Mouse (Mus musculus) adrenal gland (tissue): ENCODE measurements around the gene Slit3.

Experiments
- intact Hi-C: fragments of 180-260 bp; cut with DNase I; formaldehyde crosslinking; loops from one replicate; pipeline ENCODE4 v1.15.1; 2025

Gene Slit3

DNA sequence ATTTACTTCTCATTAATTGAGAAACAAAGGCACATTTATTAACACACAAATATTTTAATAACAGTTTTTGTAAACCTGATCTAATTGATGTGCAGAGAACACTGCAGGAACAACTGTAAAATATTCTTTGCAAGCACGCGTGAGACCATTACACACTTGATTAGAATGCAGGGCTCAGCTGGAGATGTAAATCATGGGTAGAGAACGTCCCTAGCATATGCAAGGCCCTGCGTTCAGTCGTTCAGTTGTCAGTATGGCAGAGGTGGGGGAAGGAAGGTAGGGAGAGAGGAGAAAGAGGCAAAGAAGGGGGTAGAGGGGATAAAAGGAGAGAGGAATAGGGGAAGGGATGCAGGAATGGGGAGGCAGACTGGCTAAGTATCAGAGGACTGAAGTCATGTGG lies 61.9 kb downstream of the Slit3 start:
- intact Hi-C loops = no loop called here

- intact Hi-C loops = no loop called here
Measured at GRCm38 (mm10) chr11:35194826-35195225, 73.8 kb downstream of the Slit3 start.

DNA sequence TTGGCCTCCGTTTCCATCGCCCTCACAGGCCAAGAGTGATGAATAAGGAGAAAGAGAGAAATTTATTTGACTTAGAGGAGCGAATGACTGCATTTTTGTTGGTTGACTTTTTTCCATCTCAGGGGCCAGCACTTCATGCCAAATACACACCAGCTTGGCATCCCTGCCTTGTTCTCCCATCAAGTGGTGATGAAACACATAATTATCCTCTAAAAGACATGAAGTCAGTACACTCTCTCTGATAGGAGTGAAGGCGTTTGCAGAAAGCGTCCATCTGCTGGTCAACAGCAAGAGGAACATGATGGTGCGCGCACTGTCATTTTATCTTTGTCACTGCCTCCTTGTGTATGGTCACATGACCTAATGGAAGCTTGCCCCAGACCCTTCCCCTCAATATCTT lies 75.8 kb downstream of the Slit3 start:
- intact Hi-C loops = no loop called here

DNA sequence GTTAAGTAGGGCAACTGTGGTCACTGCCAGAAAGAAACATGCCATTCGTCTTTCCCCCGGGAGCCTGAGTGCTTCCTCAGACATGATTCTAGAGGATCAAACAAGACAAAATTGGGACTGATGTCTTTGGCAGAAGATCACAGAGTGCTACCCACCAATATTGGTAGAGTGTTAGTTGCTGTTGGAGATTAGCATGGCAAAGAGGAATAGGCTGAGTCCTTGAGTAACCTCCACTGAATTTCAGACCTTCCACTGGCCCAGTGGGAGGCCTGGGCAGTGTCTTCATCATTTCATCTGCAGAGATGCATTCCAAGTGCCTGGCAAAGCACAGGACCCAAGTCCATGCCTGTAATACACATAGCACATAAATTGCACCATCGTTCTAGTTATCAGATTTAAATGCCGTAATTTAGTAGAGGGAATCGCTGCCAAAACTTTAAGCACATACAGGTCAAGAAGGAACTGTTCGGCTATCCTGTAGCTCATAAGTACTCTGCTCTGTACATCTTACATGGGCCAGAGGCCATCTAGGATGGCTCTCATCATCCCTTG lies 77.6 kb downstream of the Slit3 start:
- intact Hi-C loops = no loop called here

- intact Hi-C loops = no loop called here
Measured at GRCm38 (mm10) chr11:35202332-35202731, 81.3 kb downstream of the Slit3 start.

- intact Hi-C loops = no loop called here
Measured at GRCm38 (mm10) chr11:35203673-35204072, 82.6 kb downstream of the Slit3 start.

- intact Hi-C loops = no loop called here
Measured at GRCm38 (mm10) chr11:35204084-35204483, 83.1 kb downstream of the Slit3 start.

- intact Hi-C loops = no loop called here
Measured at GRCm38 (mm10) chr11:35210728-35211682, 90.0 kb downstream of the Slit3 start.

DNA sequence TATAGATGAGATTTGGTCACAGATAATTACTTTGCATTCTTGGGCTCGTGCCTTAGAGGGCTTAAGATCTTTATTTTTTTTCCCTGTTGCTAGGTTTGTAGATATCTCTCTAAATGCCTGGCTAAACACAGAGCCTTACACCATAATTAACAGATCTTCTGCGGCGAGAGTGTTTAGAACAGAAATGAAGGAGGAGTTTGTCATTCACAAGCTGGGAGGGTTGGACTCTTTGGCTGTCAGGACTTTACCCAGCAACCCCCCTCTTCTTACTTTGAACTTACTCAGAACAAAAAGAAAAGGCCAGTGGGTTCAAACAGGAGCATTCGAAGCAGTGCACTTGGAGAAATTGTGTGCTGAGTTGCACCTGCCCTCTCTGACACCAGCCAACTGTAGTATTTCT lies 103.0 kb downstream of the Slit3 start:
- intact Hi-C loops = no loop called here

- intact Hi-C loops = no loop called here
Measured at GRCm38 (mm10) chr11:35231361-35232090, 110.5 kb downstream of the Slit3 start.

DNA sequence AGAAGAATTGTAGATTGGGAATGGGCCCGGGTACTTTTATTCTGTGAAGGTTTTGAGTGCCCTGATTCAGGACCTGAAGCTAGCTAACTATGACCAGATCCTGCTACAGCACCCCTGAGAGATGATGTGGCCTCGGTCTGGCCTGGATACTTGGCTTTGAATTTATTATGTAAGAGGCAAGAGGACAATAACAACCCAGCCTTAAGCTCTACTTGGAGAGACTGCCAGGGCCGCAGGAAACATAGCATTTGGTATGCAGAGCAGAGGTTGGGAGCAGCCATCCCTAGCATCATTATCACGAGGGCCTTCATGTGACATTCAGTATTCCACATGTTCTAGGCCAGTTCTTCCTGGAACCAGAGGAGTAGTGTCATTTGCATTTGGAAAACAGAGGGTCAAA lies 111.3 kb downstream of the Slit3 start:
- intact Hi-C loops = no loop called here

- intact Hi-C loops = no loop called here
Measured at GRCm38 (mm10) chr11:35241379-35241778, 120.4 kb downstream of the Slit3 start.

DNA sequence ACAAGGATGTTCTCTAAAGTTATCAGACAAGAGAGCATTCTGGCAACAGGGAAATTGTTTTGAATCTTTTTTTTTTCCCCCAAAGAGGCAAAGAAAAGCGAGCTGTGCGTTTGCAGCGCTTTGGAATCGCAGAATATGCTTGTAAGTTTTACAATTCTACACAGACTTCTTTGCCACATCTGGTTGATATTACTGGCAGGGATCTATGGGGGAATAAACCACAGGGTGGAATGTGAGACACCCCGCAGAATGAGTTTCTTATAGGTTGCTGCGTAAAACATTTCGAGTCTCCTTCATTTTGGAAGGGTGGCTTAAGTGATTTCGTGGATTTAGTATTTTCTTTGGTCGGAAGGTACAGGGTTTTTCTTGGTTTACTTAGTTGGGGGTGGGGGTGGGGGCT lies 122.6 kb downstream of the Slit3 start:
- intact Hi-C loops = no loop called here

- intact Hi-C loops = no loop called here
Measured at GRCm38 (mm10) chr11:35244526-35244925, 123.5 kb downstream of the Slit3 start.

- intact Hi-C loops = no loop called here
Measured at GRCm38 (mm10) chr11:35246623-35247022, 125.6 kb downstream of the Slit3 start.

- intact Hi-C loops = no loop called here
Measured at GRCm38 (mm10) chr11:35248088-35248487, 127.1 kb downstream of the Slit3 start.

GRCm38 (mm10) chr11:35250871-35251418 lies 129.9 kb downstream of the Slit3 start:
- intact Hi-C loops = no loop called here

DNA sequence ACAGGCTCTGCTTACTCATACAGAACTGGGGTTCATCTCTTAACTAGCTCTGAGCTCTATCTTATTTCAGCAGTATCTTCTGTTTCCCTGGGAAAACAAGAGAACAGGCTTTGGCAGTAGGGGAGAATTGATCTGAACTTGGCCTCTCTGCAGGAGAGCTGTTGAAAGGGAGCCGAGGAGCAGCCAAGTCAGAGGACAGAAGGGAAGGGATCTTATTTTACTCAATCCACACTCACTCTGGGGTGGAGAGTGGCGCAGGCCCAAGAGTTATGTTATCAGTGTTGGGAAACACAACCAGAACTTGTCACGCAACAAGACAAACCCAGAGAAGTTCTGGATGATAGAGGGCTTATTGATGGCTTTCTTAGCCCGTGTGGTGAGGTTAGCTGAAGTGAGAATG lies 130.9 kb downstream of the Slit3 start:
- intact Hi-C loops = no loop called here

DNA sequence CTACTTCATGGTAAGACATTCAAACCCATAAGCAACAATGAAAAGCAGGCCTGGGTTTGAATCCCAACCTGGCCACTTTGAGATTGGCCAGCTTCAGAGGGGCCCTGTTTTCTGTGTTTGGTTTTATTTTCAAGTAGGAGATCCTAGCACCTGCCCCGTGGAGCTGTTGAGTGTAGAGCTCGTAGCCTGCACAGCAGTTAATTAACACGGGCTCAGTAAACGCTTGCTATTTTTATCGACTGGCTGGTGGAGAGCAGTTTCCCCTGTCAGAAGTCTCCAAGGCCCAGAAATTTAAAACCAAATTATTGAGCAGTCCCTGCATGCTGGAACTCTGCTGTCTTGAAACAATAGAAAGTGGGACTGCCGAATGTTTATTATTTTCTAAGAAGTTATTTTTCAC lies 136.3 kb downstream of the Slit3 start:
- intact Hi-C loops = no loop called here

- intact Hi-C loops = no loop called here
Measured at GRCm38 (mm10) chr11:35261562-35262087, 140.6 kb downstream of the Slit3 start.

DNA sequence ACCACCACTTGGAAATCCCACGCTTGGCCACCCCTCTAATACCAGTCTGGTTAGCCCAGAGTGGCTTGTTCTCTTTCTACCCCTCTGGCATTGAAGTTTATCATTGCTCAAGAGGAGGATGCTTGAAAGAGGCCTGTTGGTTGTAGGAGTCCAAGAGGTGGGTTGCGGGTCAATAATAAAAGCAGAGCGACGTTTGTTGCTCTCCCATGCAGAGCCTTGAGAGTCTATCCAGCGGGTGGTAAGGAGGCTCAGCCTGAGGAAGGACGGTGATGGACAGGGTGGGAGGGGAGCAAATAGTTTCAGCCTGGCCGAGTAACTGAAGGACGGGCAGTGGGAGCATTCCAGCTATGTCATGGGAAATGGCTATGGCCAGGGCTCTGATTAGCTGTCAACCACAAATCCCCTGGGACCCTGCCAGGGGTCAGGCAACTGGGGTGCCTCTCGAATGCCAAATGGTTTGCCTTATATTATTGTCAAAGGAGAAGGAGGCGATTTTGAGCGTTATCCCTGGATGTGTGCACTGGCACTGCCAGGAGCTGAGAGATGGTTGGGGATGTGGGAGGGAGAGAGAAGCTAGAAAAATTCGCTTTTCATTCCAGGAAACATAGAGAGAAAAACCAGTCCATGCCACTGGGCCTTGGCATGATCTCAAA lies 141.4 kb downstream of the Slit3 start:
- intact Hi-C loops = no loop called here
